Mouse (Mus musculus) heart, postnatal 0 days (tissue): ENCODE data around the gene Plpp7. TPM values are rescaled to one million over a fixed set of nuclear protein-coding genes. Genes with fewer than 3 reads are reported as not detected.

Experiments
- ATAC-seq: fragments of 200-750 bp; cut with Nextera tagmentation; 2 replicates; pipeline ENCODE4 v1.8.0; 2017; ENCODE audit warnings: low read depth, moderate number of reproducible peaks, moderate library complexity; ENCODE audit not compliant: insufficient read depth
- DNase-seq: peaks from one replicate; pipeline ENCODE4 v3.0.0-alpha.2; 2016; ENCODE audit warnings: low spot score
- H3K27ac ChIP-seq: fragments of 300-500 bp; sonication (generic); 2 replicates; pipeline ENCODE4 v1.5.1; 2014; ENCODE audit warnings: low read depth, mild to moderate bottlenecking
- H3K27me3 ChIP-seq: fragments of 300-500 bp; sonication (generic); 2 replicates; pipeline ENCODE4 v1.6.1; 2014; ENCODE audit warnings: low read length, mixed read lengths; ENCODE audit not compliant: control insufficient read depth, insufficient read depth
- H3K36me3 ChIP-seq: fragments of 300-500 bp; sonication (generic); replicated peaks from 2 replicates; pipeline ENCODE4 v1.6.1; 2014; ENCODE audit warnings: low read length, mixed read lengths; ENCODE audit not compliant: control insufficient read depth, insufficient read depth
- H3K4me1 ChIP-seq: fragments of 300-500 bp; sonication (generic); 2 replicates; pipeline ENCODE4 v1.6.1; 2014; ENCODE audit warnings: antibody characterized with exemption; ENCODE audit not compliant: control insufficient read depth, insufficient read depth
- H3K4me2 ChIP-seq: fragments of 300-500 bp; sonication (generic); 2 replicates; pipeline ENCODE4 v1.6.1; 2014; ENCODE audit warnings: low read depth, mild to moderate bottlenecking, low read length, moderate library complexity
- H3K4me3 ChIP-seq: fragments of 300-500 bp; sonication (generic); 2 replicates; pipeline ENCODE4 v1.5.1; 2014; ENCODE audit warnings: low read depth, low read length
- H3K9ac ChIP-seq: fragments of 300-500 bp; sonication (generic); replicated peaks from 2 replicates; pipeline ENCODE4 v1.6.1; 2014; ENCODE audit warnings: low read depth, low read length, mixed read lengths
- H3K9me3 ChIP-seq: fragments of 300-500 bp; sonication (generic); replicated peaks from 2 replicates; pipeline ENCODE4 v1.6.1; 2016; ENCODE audit warnings: low read length; ENCODE audit not compliant: control insufficient read depth
- CTCF ChIP-seq: IDR thresholded peaks from 2 replicates; pipeline ENCODE4 v1.5.1; 2016; ENCODE audit warnings: antibody characterized with exemption, control low read depth, low read depth
- EP300 ChIP-seq: IDR thresholded peaks from 2 replicates; pipeline ENCODE4 v1.6.1; 2016; ENCODE audit warnings: antibody characterized with exemption, low read depth
- WGBS: fragments of 180-500 bp; shearing (Covaris S2); extraction: QIAGEN DNeasy Blood & Tissue Kit; methylation state at CpG from one replicate; pipeline ENCODE4 v1.1.7; 2014; 5-methylcytosine and 5-hydroxymethylcytosine counted together
- polyA plus RNA-seq: library from polyadenylated mRNA; unstranded; fragments of >200 nt; fragmentation: Nextera tagmentation; extraction: Ambion mirVana; gene quantifications from 2 replicates; pipeline ENCODE4 v1.2.1, GENCODE M21; 2015
- total RNA-seq: library from RNA; depleted of rRNA; stranded (reverse); fragments of >200 nt; gene quantifications from 2 replicates; pipeline ENCODE4 v1.2.3, GENCODE M21; 2014; ENCODE audit warnings: low replicate concordance

Gene Plpp7
- total and polyA plus RNA-seq, 2 experiments from 2014 or later: 24.0 to 56.3 TPM

DNA sequence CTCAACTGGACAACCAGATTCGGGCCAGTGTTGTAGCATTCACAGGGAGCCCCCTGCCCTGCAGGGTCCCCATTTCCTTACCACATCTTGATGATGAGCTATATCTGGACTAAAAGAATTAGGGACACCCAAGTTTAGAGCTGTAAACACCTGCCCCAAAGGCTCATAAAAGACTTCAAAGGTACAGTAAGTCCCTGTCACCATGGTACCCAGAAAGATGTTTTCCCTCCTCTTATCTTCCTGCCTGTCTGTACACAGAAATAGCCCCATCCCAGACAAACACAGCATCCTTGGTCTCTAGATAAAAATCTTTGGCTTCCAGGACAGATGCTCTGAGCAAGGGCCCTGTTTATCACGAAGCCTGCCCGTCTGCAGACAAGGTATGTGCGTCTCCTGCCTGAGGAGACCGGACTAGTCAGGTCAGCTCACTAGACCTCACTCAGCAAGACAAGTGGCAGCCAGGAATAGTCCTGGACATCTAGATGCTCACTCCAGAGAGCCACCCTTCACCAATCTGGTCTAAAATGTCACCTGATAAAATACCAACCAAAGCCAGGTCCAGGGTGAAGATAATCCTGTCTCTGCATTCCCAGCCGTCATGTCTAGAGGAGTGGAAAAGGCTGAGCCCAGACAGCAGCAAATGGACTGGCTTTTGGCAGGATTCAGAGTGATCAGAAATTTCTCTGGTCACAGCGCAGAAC is 31.7 kb upstream of the Plpp7 start:
- Histone ChIP-seq H3K36me3 (peaks cover 19% of the 10 kb centered on the region), H3K4me1 (peaks cover 59% of the 10 kb centered on the region), H3K9ac (peak overlapping the region; percentile 39), H3K27me3 (no peaks in the 10 kb centered on the region), H3K27ac (peak overlapping the region; percentile 94), H3K9me3 (no peaks in the 10 kb centered on the region), H3K4me3 (no peak overlapping the region), H3K4me2 (peak overlapping the region; percentile 36; the same call in 1 of the 2 replicates)
- ATAC-seq (peak; percentile 48), DNase-seq (no peak)
- TF ChIP-seq CTCF: 0 out of 2 replicates have a peak, but pooled peaks have one; percentile 2
- no peak; the same call in 1 of the 2 replicates for TF ChIP-seq EP300
- 28% methylated on average over 7 of the region's 7 CpGs for WGBS

DNA sequence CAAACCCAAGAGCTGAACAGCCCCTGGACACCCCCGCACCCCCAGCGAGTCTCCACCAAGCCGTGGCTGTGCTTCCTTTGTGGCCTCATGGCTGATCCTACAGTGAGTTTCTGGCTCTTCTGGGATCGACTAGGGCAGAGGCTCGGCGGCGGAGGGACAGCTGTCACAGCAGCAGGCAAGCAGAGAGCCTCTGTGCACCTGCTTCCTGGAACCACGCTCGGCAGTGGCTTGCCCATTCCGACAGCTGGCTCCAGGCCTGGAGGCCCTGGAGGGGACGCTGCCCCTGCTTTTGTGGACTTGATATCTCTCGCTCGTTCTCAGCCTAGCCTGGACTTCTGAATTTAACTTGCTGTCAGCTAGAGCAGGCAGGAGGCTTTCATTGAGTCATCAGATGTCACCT is 30.4 kb upstream of the Plpp7 start:
- Histone ChIP-seq H3K4me1 (peaks cover 59% of the 10 kb centered on the region), H3K27ac (peak overlapping the region; percentile 94), H3K4me3 (no peak overlapping the region; the same call in 1 of the 2 replicates), H3K4me2 (peak overlapping the region; percentile 36; the same call in 1 of the 2 replicates), H3K9me3 (no peaks in the 10 kb centered on the region), H3K27me3 (no peaks in the 10 kb centered on the region), H3K36me3 (peaks cover 28% of the 10 kb centered on the region), H3K9ac (peak overlapping the region; percentile 39)
- DNase-seq: no peak
- peak; percentile 4; the same call in 1 of the 2 replicates for TF ChIP-seq CTCF
- no peak for TF ChIP-seq EP300
- ATAC-seq: peak; percentile 25
- 21% methylated on average over 13 of the region's 13 CpGs for WGBS

DNA sequence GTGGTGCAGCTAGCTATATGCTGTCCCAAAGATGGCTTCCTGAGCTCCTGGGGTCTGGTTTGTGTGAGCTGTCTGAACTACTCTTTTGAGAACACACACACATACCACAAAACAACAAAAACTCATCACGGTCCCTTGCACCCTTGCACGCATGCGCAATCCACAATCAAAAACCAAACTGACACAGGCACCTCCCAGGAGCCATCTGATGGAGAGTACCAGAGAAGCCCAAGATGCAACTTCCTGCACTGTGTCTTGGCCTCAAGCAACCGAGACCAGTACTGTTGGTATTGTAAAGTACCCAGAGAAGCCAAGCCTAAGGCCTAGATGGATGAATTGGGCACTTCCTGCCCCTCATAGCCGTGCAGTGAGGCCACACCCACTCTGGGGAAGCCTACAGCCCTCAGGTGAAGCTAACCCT is 29.9 kb upstream of the Plpp7 start:
- WGBS: 37% methylated on average over 5 of the region's 5 CpGs
- no peaks in the 10 kb centered on the region for H3K9me3 ChIP-seq
- no peak for ATAC-seq
- H3K4me2 ChIP-seq: no peak overlapping the region
- no peaks in the 10 kb centered on the region for H3K27me3 ChIP-seq
- H3K4me3 ChIP-seq: no peak overlapping the region
- TF ChIP-seq CTCF: no peak
- TF ChIP-seq EP300: no peak
- H3K27ac ChIP-seq: peak overlapping the region; percentile 94
- H3K4me1 ChIP-seq: peaks cover 59% of the 10 kb centered on the region
- H3K36me3 ChIP-seq: peaks cover 28% of the 10 kb centered on the region
- H3K9ac ChIP-seq: peak overlapping the region; percentile 39; the same call in 1 of the 2 replicates
- DNase-seq: no peak

DNA sequence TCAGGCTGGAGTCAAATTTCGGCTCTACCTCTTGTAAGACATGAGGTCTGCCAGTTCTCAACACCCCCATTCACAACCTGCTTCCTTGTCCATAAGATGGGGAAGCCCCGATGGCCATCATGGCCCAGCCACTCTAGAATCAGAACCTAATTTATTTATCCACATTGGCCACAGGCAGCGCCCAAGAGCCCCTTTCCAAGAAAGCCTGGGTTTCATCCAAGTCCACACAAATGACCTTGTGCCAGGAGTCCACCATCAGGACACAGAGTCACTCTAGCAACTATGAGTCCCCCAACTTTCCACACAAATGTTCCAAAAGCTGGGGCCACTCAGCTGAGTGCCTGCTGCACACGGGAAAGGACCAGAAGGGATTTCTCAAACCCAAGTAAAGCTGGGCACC is 29.3 kb upstream of the Plpp7 start:
- Histone ChIP-seq H3K9ac (no peak overlapping the region), H3K4me2 (no peak overlapping the region), H3K36me3 (peaks cover 28% of the 10 kb centered on the region), H3K4me3 (no peak overlapping the region), H3K27ac (peak overlapping the region; percentile 94), H3K27me3 (no peaks in the 10 kb centered on the region), H3K4me1 (peaks cover 54% of the 10 kb centered on the region), H3K9me3 (no peaks in the 10 kb centered on the region)
- 55% methylated on average over 4 of the region's 4 CpGs for WGBS
- DNase-seq (peak; percentile 76), ATAC-seq (peak; percentile 32; the same call in 1 of the 2 replicates)
- TF ChIP-seq CTCF: peak; percentile 43
- no peak for TF ChIP-seq EP300

DNA sequence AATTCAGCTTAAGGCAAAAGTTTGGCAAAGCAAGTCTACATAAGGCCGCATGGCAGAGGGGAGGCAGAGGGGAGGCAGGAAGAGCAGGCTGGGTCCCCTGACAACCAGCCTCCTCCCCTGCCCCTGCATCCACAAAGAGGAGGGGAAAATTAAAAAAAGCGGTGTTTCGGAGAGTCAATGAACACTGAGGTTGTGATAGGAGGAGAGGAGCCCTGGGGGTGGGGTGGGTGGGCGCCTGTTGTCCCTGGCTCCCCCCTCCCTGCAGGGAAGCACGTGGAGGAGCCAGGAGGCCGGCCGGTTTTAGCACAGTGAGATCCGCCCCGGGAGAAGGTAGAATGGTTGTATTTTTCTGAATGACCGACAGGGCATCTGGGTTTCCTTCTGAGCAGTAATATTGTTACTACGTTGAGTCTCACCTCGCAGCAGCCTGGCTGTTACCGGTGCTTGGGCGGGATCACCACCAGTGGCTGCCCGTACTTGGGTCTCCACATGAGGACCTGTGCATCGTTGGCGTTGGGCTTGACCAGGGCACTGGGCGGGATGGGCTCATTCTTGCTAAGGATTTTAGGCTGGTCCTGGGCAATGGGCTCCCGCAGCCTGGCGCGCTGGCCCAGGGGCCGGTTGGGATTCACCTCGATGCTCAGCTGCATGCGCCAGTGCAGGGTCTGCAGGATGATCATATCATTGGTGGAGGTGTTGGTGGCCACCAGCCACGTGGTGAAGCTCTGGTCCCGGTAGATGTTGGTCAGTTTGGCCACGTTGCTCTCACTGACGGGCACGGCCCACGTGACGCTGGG is 26.3 kb upstream of the Plpp7 start:
- H3K4me1 ChIP-seq: peaks cover 34% of the 10 kb centered on the region
- ATAC-seq (no peak), DNase-seq (no peak)
- TF ChIP-seq EP300: no peak
- no peak for TF ChIP-seq CTCF
- H3K27me3 ChIP-seq: no peaks in the 10 kb centered on the region
- H3K4me3 ChIP-seq: no peak overlapping the region
- H3K27ac ChIP-seq: no peak overlapping the region
- H3K9me3 ChIP-seq: no peaks in the 10 kb centered on the region
- no peak overlapping the region for H3K4me2 ChIP-seq
- no peak overlapping the region; the same call in 1 of the 2 replicates for H3K9ac ChIP-seq
- H3K36me3 ChIP-seq: peaks cover 28% of the 10 kb centered on the region
- 57% methylated on average over 31 of the region's 31 CpGs for WGBS
